Mouse (Mus musculus): ENCODE measurements around the gene Lce6a.

Gene Lce6a

GRCm38 (mm10) chr3:92621560-92621959 lies at the start of gene Lce6a:
TSS of gene Lce6a (minus strand) at chr3:92621660.
- no peak for DNase-seq (ENCODE audit: low read depth, low spot score)

- no peak for DNase-seq (ENCODE audit: low read depth, low spot score)
Measured at GRCm38 (mm10) chr3:92670215-92670614, 48.8 kb upstream of the Lce6a start, which contains the start of gene Lce1a2. TSS of gene Lce1a2 (minus strand) at chr3:92670315.

- no peak for DNase-seq (ENCODE audit: low read depth, low spot score)
Measured at GRCm38 (mm10) chr3:92656826-92657225, 35.4 kb upstream of the Lce6a start, which contains the start of gene Lce1b. TSS of gene Lce1b (minus strand) at chr3:92656926.

GRCm38 (mm10) chr3:92648207-92648606 lies 26.7 kb upstream of the Lce6a start, which contains the start of gene Lce1a1:
TSS of gene Lce1a1 (minus strand) at chr3:92648307.
- no peak for DNase-seq (ENCODE audit: low read depth, low spot score)

- no peak for DNase-seq (ENCODE audit: low read depth, low spot score)
Measured at GRCm38 (mm10) chr3:92639854-92640253, 18.4 kb upstream of the Lce6a start.

GRCm38 (mm10) chr3:92638653-92638991 lies 17.2 kb upstream of the Lce6a start:
- no peak for DNase-seq (ENCODE audit: low read depth, low spot score)

GRCm38 (mm10) chr3:92637745-92638652 lies 16.5 kb upstream of the Lce6a start:
- DNase-seq (ENCODE audit: low read depth, low spot score) = no peak

GRCm38 (mm10) chr3:92609804-92610203 lies 11.7 kb downstream of the Lce6a start:
- DNase-seq (ENCODE audit: low read depth, low spot score) = no peak

- DNase-seq (ENCODE audit: low read depth, low spot score) = no peak
Measured at GRCm38 (mm10) chr3:92607392-92607791, 14.1 kb downstream of the Lce6a start, which contains the start of gene 2210017I01Rik. TSS of gene 2210017I01Rik (minus strand) at chr3:92607492.

GRCm38 (mm10) chr3:92602169-92602568 lies 19.3 kb downstream of the Lce6a start:
- DNase-seq (ENCODE audit: low read depth, low spot score) = peak; percentile 15

GRCm38 (mm10) chr3:92600456-92600855 lies 21.0 kb downstream of the Lce6a start:
- DNase-seq (ENCODE audit: low read depth, low spot score) = no peak

- DNase-seq (ENCODE audit: low read depth, low spot score) = no peak
Measured at GRCm38 (mm10) chr3:92599973-92600372, 21.5 kb downstream of the Lce6a start.

GRCm38 (mm10) chr3:92598429-92598828 lies 23.0 kb downstream of the Lce6a start:
- no peak for DNase-seq (ENCODE audit: low read depth, low spot score)

GRCm38 (mm10) chr3:92588858-92589257 lies 32.6 kb downstream of the Lce6a start, which contains the start of gene Smcp:
TSS of gene Smcp (minus strand) at chr3:92588997.
- no peak for DNase-seq (ENCODE audit: low read depth, low spot score)

GRCm38 (mm10) chr3:92587190-92587589 lies 34.3 kb downstream of the Lce6a start:
- no peak for DNase-seq (ENCODE audit: low read depth, low spot score)

- DNase-seq (ENCODE audit: low read depth, low spot score) = no peak
Measured at GRCm38 (mm10) chr3:92585055-92585454, 36.4 kb downstream of the Lce6a start.

GRCm38 (mm10) chr3:92583164-92583826 lies 38.2 kb downstream of the Lce6a start:
- no peak for DNase-seq (ENCODE audit: low read depth, low spot score)

- DNase-seq (ENCODE audit: low read depth, low spot score) = no peak
Measured at GRCm38 (mm10) chr3:92579508-92579907, 42.0 kb downstream of the Lce6a start.

- no peak for DNase-seq (ENCODE audit: low read depth, low spot score)
Measured at GRCm38 (mm10) chr3:92578652-92579413, 42.6 kb downstream of the Lce6a start.

- DNase-seq (ENCODE audit: low read depth, low spot score) = no peak
Measured at GRCm38 (mm10) chr3:92573449-92574041, 47.9 kb downstream of the Lce6a start, which contains the start of gene Ivl. TSS of gene Ivl (minus strand) at chr3:92573735.

- DNase-seq (ENCODE audit: low read depth, low spot score) = no peak
Measured at GRCm38 (mm10) chr3:92572514-92573155, 48.8 kb downstream of the Lce6a start.
